Mouse (Mus musculus) B cell, adult 2 months (primary cell): ENCODE measurements around the gene Pcsk6.
"Not testable (repeated sequence)": the region's sequence is repeated elsewhere in the genome, so short reads cannot be mapped to it uniquely, and the experiment has no call there.

Experiments used
- DNase-seq, 2 experiments: peaks; one replicate each; pipeline ENCODE4 v3.0.0; 2022

Gene Pcsk6

DNA sequence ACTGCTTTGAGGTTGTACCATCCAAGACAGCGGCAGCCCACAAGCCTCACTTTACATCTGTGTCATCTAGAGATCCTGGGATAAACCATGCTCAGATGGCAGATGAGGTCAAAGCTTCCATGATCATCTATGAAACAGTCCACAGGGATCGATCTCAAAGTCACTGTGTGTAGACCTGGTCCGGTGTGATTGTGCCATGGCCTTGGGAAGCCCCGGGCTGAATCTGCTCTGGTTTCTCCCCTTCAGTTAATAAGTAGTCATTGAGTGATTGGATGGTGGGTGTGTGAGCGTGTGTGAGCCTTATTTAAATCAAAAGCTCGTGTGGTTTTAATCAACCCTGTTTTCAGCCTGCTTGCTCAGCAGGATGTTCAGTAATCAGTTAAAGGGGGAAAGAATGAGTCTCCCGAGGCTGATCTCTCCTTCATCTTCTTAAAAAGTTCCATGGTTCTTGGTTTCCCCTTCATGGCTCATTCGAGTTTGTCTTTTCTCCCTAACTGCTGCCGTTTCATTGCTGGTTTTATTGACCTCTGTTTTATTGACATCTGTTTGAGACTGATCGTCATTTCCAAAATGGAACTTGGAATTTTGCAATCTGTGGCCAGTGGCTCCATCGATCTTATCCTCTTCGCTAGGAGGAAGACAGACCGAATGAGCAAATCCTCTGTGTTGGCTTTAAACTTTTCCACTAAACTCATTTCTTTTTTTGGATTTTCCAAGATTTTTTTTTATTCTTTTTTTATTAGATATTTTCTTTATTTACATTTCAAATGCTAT, 142.5 kb downstream of the Pcsk6 start:
- DNase-seq: no peak

DNA sequence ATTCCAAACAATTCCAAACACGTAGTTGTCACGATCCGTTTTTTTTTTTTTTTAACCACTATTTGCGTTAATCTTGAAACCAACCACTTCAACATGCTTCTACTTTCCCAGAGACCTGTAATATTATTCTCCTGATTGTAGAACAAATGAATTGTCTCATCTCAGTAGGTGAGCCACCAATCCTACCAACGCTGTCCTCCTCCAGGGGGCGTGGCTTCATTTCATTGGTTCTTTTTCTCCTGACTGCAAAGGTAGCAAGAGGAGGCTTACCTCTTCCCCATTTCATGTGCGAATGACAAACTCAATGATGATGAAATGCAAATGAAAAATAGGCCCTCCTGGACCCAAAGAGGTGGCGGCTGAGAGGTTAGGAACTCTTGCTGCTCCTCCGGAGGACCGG, 143.5 kb downstream of the Pcsk6 start:
- no peak for DNase-seq

DNA sequence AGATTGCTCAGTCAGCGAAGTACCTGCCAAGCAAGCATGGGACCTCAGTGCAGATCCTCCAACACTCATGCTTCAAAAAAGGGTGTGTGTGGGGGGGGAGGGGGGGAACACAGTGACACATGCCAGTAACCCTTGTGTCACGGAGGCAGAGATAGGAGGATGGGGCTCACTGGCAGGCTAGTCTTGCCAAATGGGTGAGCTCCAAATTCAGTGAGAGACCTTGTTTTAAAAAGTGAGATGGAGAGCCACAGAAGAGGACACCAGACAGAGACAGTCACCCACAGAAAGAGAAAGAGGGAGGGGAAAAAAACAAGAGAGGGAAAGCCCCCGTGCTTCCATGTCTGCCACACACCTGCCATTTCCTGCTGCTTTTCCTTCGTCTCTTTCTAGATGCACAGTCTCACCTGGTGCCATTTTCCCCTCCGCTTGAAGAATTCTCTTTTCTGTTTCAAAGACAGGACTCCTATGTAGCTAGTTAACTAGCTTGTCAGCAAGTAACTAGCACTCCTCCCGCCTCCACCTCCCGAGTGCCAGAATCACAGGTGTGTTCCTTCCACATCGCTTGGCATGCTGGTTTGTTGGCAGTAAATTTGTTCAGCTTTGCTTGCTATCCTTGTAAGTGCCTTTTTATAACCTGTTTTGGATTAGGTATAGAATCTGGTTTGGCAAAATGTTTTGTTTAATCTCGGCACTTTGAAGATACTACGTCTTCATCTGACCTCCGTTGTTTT, 146.8 kb downstream of the Pcsk6 start:
- no peak for DNase-seq

DNA sequence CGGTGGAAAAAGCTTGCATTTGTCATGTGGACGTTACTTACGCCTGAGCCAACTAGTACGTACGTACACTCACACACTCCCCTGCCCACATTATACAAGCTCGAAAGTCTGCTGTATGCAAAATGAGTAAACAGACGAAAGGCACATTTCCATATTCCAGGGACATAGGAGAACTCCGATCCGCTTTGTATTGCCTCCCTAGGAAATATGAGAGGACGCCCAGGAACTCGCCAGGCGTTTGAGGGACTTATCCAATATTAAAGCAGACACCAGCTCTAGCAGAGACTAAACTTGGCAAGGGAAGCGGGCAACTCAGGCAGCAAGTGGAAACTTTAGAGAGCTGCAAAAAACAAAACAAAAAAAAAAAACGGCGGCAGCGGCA, 147.3 kb downstream of the Pcsk6 start:
- DNase-seq: no peak

DNA sequence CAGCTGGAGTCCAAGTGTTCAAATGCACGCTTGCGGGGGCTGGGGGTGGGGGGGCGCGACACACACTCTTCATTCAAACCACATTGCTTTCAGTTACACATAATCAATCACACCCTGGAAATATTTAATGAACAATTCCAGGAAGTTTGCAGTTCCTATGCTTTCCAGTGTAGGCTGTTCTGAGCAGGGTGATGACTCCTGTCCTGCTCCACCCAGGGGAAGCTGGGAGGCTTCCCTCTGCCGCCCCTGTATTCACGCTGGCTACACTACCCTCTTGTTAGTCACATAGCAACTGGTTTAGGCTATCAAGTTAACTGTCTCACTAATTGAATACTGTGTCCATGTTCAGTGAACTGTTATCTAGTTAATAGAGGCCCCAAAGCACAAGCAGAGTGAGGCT, 149.0 kb downstream of the Pcsk6 start:
- no peak for DNase-seq

DNA sequence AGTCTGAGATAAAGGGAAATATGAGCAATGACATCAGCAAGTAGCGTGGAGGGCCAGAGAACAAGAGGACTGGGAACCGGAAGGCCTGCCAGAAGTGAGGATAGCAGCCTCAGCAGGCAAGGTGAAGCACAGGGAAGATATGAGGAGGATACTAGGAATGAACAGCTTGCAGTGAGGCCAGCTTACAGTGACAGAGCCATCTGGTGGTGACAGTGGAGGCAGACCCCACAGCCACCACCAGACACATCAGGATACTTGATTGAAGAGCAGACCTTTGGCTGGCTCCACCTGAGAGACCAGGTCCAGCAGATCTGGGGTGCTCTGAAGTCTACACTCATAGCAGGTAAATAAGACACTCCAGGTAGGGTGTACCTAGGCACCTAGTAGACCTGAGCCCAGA, 166.2 kb downstream of the Pcsk6 start:
- DNase-seq: no peak

DNA sequence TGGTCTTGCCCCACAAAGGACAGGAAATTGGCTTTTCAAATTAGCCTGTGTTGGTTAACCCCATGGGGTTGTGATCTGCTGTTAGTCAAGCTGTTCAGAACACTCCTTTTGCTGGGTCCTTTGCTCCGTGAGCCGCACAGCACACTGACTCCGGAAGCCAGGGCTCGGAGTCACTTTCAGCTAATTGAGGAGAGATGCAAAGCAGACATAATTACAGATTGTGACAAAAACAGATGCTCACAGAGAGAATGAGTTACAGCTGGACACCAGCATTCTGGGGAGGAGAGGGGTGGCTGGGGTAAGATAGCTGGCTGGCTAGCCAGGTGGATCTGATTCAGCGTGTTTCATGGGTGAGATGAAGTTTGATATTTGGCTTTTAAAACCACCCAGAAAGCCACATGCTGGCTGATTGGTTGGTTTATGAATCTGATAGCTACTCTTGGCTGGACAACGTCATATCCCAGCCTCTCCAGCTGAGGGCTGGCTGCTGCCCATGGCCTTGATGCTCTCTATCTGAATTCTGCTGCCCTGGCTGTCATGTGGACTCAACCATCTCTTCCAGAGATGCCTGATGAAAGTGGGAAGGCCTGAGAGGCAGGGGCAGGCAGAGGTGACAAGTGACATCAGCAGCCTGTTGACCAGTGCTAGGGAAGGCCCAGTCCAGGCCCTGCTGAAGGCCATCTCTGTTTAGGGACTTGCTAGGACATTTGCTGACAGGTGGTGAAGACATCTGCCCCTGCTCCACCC, 167.4 kb downstream of the Pcsk6 start:
- no peak for DNase-seq

DNA sequence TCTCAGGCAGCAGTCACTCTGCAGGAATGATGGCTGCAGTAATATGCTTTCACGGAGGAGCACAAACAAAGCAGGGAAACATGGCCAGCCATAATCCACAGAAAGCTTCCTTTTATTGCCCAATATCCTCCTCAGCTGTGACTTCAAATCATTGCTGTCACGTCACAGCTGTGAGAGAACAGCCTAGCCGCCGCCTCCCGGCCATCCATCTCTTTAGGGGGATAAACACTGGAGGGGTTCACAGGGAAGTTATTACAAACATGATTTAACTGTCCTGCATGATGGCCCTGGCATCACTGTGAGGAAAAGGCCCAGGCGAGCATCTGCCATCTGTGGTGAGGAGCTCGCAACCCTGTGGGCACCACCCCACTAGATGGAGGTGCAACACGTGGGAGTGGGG, 175.3 kb downstream of the Pcsk6 start:
- DNase-seq: no peak

DNA sequence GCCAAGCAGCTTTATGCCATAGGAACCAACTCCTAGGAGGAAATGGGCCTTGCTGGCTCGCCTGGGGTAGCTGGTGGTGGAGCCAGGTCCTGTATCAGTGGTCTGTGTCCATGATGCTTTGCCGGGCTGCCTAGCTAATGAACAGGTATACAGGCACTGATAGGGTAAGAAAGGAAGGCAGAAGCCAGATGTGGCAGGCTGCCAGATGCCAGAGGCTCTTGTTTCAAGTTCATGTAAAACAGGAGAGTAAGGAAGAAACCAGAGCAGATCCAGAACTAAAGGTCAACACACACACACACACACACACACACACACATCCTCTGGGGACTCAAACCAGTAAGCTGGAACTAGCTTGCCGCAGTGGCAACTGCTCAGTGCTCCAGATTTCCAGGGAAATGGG, 176.7 kb downstream of the Pcsk6 start:
- DNase-seq: no peak

DNA sequence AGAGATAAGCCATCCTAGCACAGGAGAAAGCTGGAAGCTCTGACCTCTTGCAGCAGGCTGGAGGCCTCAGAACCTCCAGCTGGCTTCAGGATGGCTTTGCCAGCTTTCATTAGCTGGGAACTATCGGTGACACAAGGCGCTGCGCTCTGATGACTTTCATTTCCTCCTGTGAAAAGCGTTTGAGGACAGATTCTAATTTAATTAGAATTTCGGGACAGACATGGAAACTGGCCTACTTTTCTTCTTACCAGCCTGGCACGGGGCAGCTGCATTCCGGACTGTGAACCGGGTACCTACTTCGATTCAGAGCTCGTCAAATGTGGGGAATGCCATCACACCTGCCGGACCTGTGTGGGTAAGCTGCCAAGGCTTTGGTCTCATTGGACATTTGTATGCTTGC, 177.2 kb downstream of the Pcsk6 start:
- DNase-seq: no peak

DNA sequence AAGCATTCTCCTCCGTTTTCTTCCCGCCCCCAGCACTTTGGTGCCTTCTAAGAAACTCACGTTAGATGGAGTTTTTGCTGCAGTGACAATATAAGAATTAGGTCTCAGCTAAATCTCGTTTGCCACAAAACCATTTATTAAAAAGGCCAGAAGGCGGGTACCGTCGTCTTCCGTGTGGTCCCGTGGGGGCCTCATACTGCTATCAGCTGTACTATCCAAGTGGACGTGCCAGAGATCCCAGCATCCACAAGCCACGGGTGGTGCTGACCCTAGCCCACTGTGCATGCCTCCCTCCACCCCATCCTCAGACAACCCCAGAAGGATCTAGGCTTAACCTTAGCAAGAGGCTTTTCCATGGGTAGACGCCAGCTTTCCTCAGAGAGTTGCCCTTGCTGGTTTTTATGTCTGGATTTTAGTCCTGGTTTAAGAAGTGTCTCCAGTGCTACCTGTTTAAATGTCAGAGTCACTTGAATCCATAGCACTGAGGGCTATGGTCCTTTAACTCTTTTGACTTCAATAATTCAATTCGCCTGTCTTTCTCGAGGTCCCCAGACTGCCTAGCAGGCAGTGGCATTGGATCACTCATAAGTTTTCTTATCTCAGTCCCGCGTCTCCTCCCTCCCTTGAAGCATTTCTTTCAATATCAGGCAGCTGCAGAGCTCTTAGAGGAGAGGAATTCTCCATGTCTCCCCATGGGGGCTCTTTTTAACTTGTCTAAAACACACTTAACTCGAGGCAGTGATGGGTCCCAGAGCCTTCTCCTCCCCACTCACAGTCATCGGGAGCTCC, 178.7 kb downstream of the Pcsk6 start:
- DNase-seq: no peak

DNA sequence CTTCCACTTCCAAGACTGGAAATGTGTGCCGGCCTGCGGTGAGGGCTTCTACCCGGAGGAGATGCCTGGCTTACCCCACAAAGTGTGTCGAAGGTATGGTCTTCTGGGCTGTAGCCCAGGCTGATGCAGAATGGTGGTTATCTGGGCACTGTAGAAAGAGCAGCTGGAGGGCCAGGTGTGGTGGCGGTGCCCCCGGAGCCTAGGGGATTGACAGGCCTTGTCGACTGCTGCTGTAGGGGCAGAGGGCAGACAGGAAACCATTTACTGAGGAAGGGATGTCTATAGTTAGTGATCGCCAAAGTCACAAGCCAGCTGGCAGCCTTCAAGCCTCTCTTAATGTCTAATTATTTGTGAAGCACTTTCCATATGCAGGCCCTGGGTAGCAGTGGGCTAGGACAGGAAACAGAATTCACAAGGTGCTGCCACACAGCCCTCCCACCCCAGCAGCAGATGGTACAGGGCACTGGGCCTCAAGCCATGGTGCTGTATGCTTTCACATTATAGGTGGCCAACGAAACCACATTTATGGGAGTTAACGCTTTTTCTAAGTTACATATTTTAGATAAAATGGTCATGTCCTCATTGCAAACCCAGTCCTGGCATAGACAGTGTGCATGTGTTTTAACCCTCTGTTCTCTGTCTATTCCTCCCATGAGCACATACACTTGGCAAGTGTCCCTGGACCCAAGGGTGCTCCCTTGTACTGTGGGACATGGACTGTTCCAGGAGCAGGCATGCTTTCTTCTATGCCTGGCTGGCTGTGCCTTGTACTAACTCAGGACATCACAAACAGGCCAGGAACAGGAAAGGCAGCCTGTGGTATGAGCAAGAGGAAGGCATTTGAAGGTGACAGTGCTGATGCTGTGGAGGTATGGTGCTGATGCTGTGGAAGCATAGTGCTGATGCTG, 182.3 kb downstream of the Pcsk6 start, which contains the start of gene Gm45213:
Gene Gm45213 (plus strand): TSS at position 51 of the 908 bp plus-strand sequence.
- DNase-seq: no peak

DNA sequence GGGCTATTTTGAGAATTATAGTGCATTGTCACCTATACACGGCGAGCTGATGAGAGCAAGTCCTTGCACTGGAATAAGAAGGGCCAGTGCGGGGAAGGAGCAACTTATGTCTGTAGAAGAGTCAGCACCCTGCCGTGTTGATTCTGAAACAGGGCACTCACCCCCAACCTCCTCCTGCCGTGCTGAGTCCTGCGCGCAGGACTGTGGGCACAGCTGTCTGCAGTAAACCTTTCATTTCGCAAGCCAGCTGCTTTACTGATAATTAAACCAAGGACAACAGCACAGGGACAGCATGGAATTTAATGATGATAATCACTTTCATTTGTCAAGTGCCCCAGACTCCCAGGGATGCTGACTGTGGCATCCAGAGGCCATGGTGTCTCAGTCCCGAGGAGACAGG, 183.1 kb downstream of the Pcsk6 start:
- DNase-seq: no peak

DNA sequence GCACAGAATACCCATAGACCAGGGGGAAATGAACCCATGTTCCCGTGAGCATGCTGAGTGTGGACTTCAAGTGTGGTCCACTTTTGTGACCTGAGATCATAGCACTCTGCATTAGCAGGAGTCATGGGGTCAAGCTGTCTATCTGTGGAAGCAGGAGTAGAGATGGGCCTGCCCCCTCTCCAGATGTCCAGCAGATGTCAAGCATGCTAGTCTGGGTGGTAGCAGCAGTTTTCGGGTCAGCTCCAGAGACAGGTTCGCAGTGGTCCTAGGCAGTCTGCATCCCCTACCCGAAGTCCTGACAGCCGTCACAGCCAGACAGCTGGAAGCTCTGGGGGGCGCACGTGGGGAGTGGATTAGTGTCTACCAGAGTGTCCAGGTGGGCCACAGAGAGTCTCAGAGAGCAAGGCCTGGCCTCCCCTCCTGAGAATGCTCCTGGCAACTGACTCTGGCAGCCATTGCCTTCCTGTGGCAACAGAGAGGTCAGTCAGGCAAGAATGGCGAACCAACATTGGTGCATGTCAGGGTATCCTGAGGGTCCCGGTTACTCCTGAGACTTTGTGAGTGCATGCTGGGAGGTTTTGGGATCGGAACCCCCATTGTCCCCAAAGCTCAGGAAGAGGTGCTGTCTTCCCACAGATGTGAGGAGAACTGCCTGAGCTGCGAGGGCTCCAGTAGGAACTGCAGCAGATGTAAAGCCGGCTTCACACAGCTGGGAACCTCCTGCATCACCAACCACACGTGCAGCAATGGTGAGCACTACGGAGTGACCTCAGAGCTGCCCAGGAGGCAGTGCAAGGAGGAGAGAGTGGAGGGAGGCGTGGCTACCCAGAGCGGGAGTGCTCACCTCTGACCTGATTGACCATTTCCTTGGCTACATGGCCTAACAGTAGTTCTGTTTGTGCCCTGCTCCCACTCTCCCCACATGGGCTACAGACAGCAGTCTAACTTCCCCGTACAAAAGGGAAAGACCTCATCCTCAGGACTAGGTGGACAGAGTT, 185.7 kb downstream of the Pcsk6 start:
- no peak for DNase-seq

DNA sequence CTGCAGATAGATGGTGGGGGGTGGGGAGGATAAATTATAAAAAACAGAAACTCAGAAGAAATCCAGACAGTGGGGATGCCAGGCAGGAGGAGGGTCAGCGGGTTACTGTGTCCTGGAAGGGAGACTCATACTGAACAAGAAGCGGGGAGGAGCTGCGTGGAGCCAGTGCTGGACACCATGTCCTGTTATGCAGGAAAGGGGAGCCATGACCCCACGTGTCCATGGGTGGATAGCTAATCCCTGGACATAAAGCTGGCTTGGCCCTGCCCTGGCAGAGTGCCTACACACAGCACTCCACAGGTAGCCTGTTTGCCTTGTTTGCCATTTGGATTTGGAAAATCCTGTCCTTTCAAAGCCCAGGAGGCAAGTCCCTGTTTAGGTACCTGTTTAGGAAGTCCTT, 186.4 kb downstream of the Pcsk6 start:
- DNase-seq: no peak

DNA sequence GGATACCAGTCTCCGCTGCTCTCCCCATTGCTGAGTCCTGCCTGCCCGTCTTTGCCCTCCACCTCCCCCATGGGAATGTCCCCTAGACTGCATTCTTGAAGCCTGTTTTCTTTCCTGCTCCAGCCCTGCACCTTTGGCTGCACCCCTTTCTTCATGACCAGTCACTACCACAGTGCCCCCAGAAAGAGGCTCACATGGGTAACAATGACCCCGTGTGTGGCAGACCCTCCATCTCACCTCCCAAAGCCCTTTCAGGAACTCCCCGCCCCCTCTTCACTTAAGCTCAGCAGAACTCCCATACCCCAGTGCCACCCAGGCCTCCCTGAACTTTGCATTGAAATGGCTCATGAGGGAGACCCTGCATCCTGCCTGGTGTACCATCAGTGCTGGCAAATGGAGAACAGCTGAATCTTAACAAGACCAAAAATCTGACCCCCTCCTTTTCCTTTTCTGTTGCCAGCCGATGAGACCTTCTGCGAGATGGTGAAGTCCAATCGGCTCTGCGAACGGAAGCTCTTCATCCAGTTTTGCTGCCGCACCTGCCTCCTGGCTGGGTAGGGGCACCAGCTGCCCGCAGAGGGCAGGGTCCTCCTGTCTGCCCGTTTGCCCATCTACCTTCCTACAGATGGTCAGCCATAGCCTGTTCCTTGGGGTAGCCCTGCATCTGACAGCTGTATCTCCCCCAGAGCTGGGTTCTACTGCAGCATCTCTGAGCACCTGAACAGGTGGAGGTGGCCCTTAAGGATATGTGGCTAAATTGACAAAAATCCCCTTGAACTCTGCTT, 187.1 kb downstream of the Pcsk6 start:
- DNase-seq: no peak

DNA sequence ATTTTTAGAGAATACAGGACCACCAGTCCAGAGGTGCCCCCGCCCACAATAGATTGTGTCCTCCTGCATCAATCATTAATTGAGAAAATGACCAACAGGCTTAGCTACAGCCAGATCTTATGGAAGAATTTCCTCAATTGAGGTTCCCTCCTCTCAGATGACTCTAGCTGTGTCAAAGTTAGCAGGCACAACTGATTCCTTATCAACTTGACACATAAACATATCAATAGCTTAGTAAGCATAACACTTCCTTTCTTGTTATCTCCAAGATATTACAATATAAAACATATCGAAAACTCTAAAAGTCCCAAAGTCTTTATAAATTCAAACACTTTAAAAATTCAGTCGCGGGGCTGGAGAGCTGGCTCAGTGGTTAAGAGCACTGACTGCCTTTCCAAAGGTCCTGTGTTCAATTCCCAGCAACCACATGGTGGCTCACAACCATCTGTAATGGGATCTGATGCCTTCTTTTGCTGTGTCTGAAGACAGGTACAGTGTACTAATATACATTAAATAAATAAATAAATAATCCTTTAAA, 192.5 kb downstream of the Pcsk6 start:
- no peak for DNase-seq

DNA sequence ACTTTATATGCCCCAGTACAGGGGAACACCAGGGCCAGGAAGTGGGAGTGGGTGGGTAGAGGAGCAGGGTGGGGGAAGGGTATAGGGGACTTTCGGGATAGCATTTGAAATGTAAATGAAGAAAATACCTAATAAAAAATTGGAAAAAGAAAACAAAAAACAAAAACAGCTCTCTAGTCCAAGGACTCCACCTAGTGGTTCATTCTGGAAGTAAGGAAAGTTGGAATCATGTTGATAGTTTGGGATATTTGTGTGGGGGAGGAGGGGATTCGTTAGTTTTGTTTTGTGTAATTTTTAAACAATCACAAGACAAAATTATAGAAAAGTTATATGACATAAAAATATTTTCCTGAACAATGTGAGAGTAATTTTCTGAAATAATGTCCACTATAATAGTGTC, 193.8 kb downstream of the Pcsk6 start:
- not testable (repeated sequence) for DNase-seq

DNA sequence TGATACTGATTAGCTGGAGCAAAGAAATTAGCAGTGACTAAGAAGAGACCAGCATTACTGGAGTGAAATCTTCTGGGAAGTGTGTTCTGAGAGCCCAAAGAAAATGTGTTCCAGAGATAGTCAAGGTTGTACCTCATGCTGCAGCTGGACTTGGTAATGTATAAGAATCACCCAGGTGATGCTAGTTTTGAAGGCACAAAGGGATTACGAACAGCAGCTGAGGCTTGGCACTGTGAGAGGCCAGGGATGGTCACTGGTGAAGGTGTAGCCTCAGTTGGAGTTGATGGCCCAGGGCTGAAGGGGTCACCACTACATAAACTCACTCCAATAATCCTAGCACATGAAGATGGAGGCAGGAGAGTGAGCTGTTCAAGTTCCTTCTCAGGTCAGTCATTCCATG, 197.2 kb downstream of the Pcsk6 start, which contains the start of gene Snrpa1:
Gene Snrpa1 (plus strand): TSS at position 301 of the 400 bp plus-strand sequence.
- no peak for DNase-seq
